Mouse (Mus musculus) liver (tissue): ENCODE results near the gene Bpifc.

Experiments
- DNase-seq: peaks from one replicate; pipeline ENCODE4 v3.0.0-alpha.2; 2020; ENCODE audit warnings: mixed read lengths

Gene Bpifc

DNA sequence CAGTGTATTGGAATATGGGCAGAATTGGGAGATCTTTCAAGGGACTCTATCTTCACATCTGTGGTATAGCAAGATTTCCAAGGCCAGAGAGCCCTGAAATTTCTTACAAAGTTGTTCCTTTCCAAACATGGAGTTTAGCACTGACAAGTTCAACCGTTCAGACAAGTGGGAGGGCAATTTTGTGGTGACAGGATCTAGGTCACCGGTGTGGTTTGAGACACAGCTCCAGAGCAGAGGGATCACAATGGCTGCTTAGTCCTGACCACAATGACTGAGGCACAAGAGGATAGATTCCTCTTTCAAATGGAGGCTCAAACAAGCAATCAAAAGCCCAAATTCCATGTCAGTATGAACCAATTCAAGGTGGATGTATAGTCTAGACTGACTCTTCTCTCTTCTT is 523 bp downstream of the Bpifc start:
- DNase-seq, result no peak

DNA sequence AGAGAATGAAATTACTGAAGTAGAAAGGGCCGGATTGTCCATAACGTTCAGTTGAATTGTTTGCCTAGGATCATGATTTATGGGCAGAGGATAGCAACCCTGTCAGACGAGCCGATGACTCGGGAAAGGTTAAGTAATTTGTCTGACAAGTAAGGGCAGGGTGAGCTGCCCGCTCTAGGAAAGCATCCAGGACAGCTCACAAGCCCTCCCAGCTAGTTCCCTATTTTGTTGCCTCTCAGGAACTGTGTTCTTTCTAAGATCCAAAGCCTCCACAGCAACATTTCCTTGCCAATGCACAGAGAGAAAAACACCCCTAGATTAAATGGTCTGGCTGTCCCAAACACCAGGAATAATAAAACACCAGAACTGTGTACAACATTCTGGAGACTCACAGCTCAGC is 1.1 kb downstream of the Bpifc start:
- DNase-seq, result no peak

DNA sequence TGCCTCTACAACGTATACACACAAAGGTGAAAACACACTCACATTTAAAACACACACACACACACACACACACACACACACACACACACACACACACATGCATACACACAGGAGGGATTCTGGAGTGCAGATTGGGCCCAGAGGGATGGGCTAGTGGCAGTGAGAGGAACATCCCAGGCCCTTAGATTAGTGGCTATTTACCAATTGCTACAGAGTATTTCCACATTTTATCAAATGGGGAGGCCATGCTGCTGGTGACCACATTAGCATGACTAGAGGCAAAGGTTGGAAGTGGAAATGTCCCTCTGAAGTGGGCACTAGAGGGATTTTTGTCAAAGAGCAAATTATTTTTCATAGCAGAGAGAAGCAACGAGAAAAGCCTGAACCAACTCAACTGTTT is 2.0 kb downstream of the Bpifc start:
- no peak for DNase-seq

DNA sequence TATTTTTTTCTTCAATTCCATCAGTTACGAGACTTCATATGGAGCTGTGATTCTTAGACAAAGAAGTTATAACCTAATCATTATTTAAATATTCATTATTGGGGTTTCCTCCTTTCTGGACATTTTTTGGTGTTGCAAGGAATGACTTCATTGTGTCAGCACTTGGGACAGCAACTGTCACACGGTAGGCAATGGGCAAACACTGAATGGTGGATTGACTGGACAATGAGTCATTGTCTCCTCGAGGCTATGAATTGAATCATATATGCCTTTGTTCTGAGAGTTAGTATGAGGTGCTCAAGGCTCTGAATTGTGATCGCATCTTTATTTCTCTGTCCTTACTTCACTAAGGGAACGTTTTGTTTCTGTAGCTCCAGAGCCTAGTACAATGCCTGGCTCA is 5.2 kb downstream of the Bpifc start:
- no peak for DNase-seq

DNA sequence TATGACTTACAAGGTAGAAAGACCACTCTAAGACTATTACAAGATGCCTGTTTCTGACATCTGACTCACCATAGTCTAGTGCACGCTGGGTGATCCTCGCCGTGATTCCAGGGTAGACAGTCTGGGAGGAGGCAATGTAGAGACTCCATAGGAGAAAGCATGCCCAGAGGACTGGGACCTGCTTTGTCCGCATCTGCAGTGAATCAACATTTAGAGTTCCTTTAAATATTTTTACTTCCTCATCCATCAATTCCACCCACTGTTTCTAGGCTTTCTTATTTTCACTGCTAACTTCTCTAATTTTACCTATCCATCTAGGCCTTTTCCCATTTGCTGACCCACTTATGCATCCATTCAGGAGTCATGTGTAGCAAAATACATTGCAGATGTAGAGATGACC is 11.2 kb downstream of the Bpifc start:
- no peak for DNase-seq

DNA sequence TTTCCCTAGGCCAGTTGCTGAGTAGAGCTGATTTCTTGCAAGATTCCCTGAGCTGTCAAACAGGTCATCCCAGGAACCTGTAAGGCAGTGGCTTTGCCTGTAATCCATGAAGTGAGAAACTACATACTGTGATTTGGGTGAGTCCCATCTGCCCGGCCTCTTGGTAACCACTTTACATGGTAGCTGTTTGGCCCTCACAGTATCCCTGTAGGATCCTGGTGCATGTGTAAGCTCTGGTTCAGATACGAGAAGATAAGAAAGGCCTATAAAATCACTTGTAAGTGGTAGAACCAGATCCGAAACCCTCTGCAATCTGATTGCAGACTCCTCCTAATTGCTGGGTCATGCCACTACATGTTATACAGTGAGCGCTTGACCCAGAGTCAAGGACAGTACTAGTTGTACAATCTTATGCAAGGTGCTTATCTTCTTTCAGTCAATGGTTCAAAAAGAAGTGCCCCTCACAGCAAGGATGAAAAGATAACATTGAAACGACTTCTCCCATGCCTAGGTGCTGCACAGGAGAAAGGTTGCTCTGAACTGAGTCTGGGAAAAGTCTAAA is 17.1 kb downstream of the Bpifc start:
- DNase-seq, result no peak

DNA sequence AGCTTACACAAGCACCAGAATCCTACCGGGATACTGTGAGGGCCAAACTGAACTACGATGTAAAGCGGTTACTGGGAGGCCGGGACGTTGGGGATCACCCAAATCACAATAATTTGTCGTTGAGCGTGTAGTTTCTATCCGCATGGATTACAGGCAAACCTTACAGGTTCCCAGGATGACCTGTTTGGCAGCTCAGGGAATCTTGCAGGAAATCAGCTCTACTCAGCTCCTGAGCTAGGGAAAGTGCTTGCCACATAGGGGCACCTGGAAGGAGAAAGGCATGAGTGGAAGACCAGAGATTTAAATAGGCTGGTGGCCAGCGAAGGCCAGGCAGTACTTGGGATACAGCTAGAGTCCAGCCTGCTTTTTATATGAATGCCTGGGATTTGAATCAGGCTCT is 17.9 kb downstream of the Bpifc start:
- DNase-seq, result no peak

DNA sequence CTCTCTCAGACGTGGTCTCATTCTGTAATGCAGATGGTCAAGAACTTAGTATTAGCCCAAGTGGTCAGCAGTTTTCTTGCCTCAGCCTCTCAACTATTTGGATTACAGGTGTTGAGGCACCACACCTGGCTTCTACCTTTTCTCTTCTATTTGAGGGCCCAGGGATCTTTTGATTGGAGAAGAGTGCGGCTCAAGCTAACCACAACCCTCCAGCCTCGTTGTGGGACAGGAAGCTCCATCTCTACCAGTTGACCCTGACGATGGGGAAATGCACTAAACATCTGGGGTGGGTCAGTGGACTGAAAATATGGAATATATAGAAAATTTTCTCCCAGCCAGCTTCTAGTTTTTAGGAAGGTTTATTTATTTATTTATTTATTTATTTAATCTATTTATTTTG is 19.3 kb downstream of the Bpifc start:
- no peak for DNase-seq

DNA sequence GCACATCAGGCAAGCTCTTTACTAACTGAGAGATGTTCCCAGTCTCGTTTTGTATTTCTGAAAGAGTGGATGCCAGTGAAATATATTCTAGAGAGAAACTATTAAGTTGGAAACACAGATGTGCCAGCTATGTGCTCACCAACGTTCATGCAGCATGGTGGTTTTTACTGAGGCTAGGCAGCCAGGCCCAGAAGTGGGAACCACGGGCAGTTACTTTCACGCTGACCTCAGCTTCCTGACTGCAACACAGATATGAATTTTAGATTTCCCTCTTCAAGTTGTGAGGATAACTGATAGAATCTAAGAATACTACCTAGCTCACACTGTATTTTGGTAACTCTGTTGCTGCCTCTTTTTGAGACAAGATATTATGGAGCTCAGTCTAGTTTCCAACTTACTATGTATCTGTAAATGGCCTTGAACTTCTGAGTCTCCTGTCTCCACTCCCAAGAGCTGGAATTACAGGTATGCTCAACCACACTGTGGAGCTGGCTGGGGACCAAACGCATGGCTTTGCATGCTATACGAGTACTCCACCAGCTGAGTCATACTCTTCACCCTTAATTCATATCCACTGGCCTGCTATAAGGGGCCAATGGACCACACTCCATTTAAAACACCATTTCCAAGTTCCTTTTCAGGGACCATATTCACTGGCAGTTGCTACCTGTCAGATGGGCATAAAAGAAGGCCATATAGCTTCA is 22.1 kb downstream of the Bpifc start:
- no peak for DNase-seq

DNA sequence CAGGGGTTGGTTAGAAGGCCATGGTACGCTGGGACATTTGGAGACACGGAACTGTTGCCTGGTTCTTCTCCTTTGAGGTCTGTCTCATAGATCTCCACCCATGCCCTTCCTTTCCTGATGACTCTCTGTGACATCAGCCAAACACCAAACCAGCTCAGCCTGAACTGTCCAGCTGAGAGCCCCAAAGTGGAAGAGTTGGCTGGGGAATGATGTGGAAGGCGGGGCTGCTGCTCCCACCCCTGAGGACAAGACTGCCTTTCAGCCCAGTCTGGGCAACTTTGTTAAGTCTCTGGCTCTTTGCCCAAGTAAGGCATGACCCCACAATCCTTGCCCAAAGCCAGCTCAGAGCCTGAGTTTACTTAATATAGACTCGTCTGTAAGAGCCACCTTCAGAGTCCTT is 38.8 kb downstream of the Bpifc start:
- DNase-seq, result no peak

DNA sequence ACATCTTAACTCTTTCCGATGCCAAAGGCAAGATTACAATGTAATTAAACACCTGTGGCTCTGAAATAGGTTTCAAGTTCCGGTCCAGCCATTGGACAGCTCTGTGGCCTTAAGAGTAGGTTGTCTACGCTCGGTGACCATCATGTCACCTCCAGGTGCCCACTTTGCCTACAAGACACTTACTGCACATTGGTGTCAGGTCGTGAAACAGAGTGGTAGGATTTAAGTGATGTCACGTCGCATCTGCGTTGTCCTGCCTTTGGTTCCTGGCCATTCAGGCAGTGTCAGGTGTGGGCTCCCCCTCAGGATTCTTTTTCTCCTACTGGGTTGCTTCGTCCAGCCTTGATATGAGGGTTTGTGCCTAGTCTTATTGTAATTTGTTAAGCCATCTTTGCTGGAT is 39.9 kb downstream of the Bpifc start:
- no peak for DNase-seq

DNA sequence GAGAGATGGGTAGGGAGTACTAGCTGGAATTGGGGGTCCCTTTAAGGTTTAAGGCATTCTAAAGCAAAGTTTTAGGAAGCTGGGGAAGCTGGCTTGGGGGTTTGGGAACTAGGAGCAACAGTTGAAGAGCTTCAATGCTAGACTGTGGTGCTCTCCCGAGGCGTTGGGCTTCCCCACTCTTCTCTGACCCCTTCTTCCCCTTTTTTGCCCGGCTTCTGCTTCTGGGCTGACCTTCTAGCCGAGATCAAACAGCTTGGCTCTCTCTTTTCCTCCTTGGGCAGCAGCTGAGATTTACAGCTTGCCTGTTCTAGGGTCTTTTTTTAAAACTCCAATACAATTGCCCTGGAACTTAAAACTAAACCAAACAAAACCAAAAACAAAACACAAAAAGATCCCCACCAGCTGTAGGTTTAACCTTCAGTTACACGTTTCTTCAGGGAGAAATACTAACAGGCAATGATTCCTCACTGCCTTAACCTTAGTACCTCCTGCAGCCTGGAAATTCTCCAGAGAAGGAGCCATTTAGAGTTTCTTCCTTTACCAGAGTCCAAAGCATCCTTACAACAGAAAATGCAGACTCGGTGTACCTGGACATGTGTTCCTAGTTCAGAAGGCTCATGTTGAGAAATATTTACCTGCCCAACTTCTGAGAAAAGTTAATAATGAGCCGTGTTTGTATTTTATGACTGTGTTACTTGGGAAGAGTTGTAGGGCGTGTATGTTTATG is 41.6 kb downstream of the Bpifc start:
- no peak for DNase-seq

DNA sequence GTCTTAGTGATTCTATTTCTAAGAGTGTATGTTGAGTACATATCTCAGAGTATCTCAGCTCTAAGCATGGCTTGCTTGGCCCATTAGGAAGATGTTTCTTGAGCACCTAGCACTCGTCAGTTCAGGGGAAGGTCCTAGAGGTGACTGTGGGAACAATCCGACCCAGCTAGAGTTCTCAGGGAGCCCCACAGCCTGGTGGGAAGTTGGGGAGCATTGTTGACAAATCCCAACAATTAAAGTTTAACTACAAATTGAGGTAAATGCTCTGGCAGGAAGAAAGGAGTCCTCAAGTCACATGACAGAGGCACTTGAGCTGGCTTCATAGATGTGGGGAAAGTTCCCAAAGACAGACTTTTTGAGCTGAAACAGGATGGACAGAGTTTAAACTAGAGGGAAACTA is 43.0 kb downstream of the Bpifc start:
- no peak for DNase-seq

DNA sequence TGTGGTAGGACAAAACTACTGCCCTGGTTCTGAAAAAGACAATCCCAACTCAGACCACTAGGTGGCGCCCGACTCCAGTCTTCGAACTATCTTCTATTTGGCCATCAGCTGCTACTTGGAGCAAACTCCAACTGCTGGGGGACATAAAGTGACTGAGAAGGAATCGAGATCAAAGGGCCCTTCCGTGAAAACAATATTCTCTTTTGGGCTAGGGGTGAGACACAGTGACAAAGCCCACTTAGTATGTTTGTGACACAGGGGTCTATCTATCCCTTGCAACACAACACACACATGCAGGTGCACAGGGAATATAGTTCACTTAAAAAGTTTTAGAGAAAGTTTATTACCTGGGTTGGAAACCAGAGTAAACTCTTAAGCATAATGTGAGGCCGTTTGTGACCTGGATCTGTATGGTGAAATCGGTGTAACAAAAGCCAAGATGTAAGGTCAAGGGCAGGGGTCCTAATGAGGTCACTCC is 43.5 kb downstream of the Bpifc start:
- DNase-seq, result peak; percentile 75

DNA sequence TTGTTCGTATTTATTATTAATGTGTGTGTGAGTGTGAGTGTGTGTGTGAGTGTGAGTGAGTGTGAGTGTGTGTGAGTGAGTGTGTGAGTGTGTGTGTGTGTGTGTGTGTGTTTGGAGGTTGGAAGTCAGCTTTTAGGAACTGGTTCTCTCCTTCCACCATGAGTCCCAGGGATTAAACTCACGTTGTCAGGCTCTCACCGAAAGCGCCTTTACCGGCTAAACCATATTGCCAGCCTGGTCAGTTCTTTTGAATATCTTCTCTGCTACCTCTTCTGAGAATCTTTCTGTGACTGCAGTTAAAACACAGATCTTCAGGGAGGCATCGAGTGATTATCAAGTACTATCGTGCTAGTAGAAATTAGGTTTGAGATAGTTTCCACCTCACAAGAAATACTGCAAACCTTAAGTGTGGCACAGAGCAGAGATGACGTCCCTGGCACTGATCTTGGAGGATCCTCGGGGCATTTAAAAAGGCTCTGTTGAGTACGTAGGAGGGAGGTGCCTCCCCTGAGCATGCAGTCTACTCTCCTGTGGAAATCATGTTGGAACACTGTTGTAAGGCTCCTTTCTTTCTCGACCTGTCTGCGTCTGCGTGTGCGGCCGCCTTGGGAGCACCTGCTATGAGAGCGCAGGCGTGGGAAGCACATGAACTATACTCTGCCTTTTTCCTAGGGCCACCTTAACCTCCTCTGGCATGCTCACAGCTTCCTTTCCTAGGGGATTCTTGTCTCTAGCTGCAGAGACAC is 44.1 kb downstream of the Bpifc start:
- DNase-seq, result no peak

DNA sequence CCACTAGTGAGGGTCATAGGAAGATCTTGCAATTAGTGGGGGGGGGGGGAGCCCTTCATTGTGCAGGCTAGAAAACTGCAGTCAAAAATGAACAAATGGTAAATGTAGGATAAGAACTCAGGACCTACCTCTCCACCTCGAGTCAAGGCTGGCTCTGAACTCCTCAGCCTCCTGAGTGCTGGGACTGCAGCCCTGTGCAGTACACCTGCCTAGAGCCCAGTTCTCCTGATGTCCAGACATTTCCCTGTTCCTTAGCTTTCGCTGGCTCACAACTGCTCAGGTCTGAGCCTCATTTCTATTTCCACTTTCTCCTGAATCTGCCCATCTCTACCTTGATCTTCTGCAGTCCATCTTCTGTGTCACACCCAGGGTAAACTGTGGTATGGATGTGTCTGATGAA is 45.2 kb downstream of the Bpifc start:
- DNase-seq, result no peak

DNA sequence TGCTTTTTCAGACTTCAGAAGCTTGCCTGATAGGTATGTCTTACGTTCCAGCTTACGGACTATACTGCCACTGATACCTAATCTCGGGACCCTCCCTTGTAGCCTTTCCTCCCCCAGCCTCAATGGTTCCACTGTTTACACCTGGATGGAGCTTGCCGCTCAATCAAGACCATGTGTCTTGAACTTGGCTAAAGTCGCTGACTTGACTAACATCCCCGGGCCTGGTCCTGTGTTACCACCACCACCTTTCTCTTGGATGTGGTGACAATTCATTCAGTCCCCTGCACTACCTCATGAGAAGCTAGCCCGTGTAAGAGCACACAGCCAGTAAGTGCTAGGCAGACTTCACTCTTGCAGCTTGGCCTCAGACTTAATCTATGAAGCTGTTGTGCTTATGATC is 47.4 kb downstream of the Bpifc start:
- DNase-seq, result no peak

DNA sequence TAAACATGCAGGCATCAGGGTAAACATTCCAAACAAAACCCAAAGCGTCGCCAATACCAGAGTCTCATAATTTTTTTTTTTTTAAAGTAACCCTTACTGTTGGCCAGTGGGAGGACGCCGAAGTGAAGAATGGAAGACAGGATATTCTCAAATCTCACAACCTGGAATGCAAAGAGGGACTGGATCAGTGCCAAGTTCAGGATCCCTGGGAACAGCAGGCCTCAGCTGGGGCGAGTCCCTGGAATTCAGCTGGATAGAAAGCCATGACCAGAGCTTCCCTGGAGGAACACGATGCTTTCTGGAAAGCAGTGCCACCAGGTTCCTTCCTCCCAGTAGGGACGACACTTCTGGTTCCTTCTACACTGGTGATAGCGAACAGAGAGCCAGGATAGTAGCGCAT is 48.8 kb downstream of the Bpifc start:
- no peak for DNase-seq

DNA sequence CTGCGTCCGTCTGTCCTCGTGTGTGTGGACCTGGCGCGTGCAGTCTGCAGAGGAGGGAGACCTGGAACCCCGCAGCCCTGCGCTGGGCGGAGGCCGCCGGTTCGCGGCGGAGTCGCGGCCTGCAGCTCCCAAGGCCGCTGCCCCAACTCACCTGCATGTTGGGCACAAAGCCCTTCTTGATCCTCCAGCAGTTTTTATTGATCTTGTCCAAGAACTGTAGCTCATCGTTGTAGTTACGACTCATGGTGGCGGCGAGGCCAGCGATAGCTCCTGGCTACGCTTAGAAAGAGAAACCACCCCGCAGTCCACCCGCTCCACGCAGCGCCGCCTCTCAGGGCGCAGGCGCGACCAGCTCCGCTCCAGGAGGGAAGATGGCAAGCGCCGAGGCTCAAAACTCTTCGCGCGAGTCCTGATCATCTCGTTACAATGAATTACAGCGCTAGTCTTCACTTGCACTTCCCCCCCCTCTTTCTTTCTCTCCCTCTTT is 54.2 kb downstream of the Bpifc start, which contains the start of gene Rtcb:
TSS of gene Rtcb (minus strand) at position 360 of the 487 bp plus-strand sequence.
- DNase-seq, result peak; percentile 94

DNA sequence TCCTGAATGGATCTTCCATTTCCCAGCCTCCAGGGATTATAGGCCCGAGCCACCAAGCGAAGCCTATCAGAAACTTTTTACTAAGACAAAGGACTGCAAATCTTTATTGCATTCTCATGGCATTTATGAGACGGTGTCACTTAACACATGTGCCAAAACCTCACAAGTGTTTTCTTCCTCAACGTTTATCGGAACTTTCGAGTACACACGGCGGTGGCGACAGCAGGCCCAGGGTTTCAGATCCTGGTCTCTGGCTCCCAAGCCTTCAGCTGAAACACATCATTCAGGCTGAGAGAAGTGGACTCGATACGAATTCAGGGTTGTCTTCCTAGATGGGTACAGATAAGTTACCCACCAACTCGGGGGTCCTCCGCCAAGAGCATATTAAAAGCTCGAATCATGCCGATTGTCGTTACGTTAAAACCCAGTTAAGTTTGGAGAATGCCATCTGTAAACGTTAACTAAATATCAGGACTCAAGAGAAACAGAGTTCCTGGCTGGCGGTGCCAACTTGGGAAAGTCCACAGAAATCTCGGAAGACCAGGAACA is 54.8 kb downstream of the Bpifc start:
- no peak for DNase-seq

DNA sequence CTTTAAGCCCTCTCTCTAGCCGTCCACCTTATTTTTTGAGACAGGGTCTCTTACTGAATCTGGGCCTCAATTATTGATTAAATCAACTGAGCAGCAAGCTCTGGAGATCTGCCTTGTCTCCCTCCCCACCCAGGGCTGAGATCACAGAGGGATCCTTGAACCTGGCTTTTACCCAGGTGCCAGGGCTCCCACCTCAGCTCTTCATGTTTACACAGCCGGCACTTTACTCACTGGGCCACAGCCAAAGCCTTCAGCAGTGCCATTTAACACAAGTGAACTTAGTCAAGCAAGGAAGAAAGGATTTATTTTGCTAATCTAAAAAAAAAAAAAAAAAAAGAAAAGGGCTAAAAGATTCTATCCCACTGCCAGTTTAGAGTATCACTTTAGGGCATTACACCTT is 57.3 kb downstream of the Bpifc start:
- no peak for DNase-seq

DNA sequence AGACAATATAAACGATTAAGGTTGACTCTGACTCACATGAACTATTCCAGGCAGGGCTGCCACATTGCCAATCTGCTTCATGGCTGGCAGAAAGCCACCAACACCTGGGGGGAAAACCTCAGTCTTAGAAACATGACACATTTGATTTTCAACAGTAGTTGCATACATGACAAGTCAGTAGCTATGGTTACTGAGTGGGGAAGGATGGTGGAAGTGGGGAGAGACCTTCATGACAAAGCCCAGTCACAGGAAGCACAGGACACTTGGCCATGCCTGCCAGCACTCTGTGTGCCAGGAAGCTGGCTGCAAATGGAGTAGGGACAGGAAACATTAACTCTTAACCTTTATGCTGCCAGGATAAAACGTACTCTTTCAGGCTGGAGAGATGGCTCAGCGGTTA is 58.3 kb downstream of the Bpifc start:
- no peak for DNase-seq
